In genomic region chr5:124338791-124339190, GRCm38 (mm10) we compare ENCODE assay signal across 12 mouse cellular contexts. TPM values are rescaled to one million over a fixed set of nuclear protein-coding genes. Genes with fewer than 3 reads are reported as not detected.
A peak's percentile ranks its signal among the peaks of the same experiment; 100 is the strongest.
DNase-seq lines count a peak whose midpoint lies in the region; ATAC-seq and TF ChIP-seq lines count a peak whose summit lies in the region.
"Had no signal": no experiment of that assay in that cellular context is flagged by ENCODE, and none has a peak within 500 bp of the region (broad histone marks: within the 10 kb centered on the region; RNA-seq: fewer than 3 reads in every experiment).

No protein-coding gene starts in this region.

- DNase-seq in cerebellum, postnatal 4 days (ENCODE audit: low spot score in 2 of 2) = no peak
- DNase-seq in embryonic facial prominence, embryonic 10.5 days (ENCODE audit: low spot score) = no peak
- DNase-seq in kidney, adult 18-20 months = no peak
- no peak for DNase-seq in adrenal gland, postnatal 4 days (ENCODE audit: low spot score in 2 of 2)
- no peak for DNase-seq in embryo, embryonic 9.5 days (ENCODE audit: extremely low spot score)
- DNase-seq: lung, postnatal 36 days; thymus, postnatal 14 days had no signal

- 89% methylated on average over 8 of the region's 8 CpGs for WGBS in embryonic facial prominence, embryonic 10.5 days
- WGBS in hindbrain, embryonic 15.5 days = 79% methylated on average over 8 of the region's 8 CpGs

- H3K9me3 ChIP-seq in E14TG2a.4 (ENCODE audit: low read length) = no peaks in the 10 kb centered on the region
- no peaks in the 10 kb centered on the region for H3K9me3 ChIP-seq in embryonic facial prominence, embryonic 10.5 days
- H3K9me3 ChIP-seq in hindbrain, embryonic 15.5 days = no peaks in the 10 kb centered on the region
- H3K9me3 ChIP-seq: liver, embryonic 12.5 days had no signal

- peaks cover 68% of the 10 kb centered on the region for H3K36me3 ChIP-seq in E14TG2a.4 (ENCODE audit: insufficient read depth, low read length)
- peaks cover 19% of the 10 kb centered on the region for H3K36me3 ChIP-seq in embryonic facial prominence, embryonic 10.5 days (replicated peaks)
- no peaks in the 10 kb centered on the region for H3K36me3 ChIP-seq in hindbrain, embryonic 15.5 days

- no peak overlapping the region for H3K9ac ChIP-seq in hindbrain, embryonic 15.5 days
- H3K9ac ChIP-seq: liver, embryonic 12.5 days had no signal

- H3K27me3 ChIP-seq in E14TG2a.4 (ENCODE audit: insufficient read depth, low read length) = no peaks in the 10 kb centered on the region
- H3K27me3 ChIP-seq in embryonic facial prominence, embryonic 10.5 days (replicated peaks; ENCODE audit: low read depth, poor library complexity, severe bottlenecking) = no peaks in the 10 kb centered on the region
- no peaks in the 10 kb centered on the region for H3K27me3 ChIP-seq in hindbrain, embryonic 15.5 days
- H3K27me3 ChIP-seq: liver, embryonic 12.5 days had no signal

- H3K4me3 ChIP-seq in E14TG2a.4 (replicated peaks; ENCODE audit: low read length) = peak overlapping the region; percentile 26; the same call in 1 of the 2 replicates
- no peak overlapping the region for H3K4me3 ChIP-seq in embryonic facial prominence, embryonic 10.5 days
- H3K4me3 ChIP-seq in hindbrain, embryonic 15.5 days = no peak overlapping the region
- H3K4me3 ChIP-seq: liver, embryonic 12.5 days had no signal

- no peak overlapping the region for H3K4me2 ChIP-seq in hindbrain, embryonic 15.5 days
- H3K4me2 ChIP-seq: liver, embryonic 12.5 days had no signal

- peak; percentile 65; the same call in 1 of the 2 replicates for ATAC-seq in cerebellum, adult (ENCODE audit: insufficient number of reproducible peaks, low FRiP score, low TSS enrichment)
- ATAC-seq in hindbrain, embryonic 15.5 days (ENCODE audit: low FRiP score, low read depth) = no peak
- ATAC-seq: intestine, postnatal 0 days; liver, embryonic 12.5 days had no signal

- TF ChIP-seq CTCF in E14TG2a.4 (conservative IDR thresholded peaks at IDR 0.05; ENCODE audit: low read length) = no peak

- H3K4me1 ChIP-seq in E14TG2a.4 (replicated peaks; ENCODE audit: low read depth, low read length) = peaks cover 37% of the 10 kb centered on the region
- H3K4me1 ChIP-seq in embryonic facial prominence, embryonic 10.5 days = peaks cover 34% of the 10 kb centered on the region
- H3K4me1 ChIP-seq in hindbrain, embryonic 15.5 days (replicated peaks) = peaks cover 25% of the 10 kb centered on the region

- peak overlapping the region; percentile 30 for H3K27ac ChIP-seq in embryonic facial prominence, embryonic 10.5 days (replicated peaks)
- H3K27ac ChIP-seq in hindbrain, embryonic 15.5 days (replicated peaks) = peak overlapping the region; percentile 31
- H3K27ac ChIP-seq: liver, embryonic 12.5 days had no signal

RNA-seq across cellular contexts. Expression of gene 2810006K23Rik, which starts 10.9 kb away (rescaled TPM):
- polyA plus RNA-seq in embryonic facial prominence, embryonic 10.5 days (2016; fragmentation: Nextera tagmentation; extraction: Ambion mirVana) = 20.9 and 25.2 TPM in 2 replicates
- polyA plus RNA-seq in hindbrain, embryonic 15.5 days (2015; fragmentation: Nextera tagmentation; extraction: Ambion mirVana) = 15.4 and 16.2 TPM in 2 replicates
- total RNA-seq in adrenal gland, postnatal 4 days (2021) = 10 to 100 TPM; 12.0 to 12.6 TPM

RNA-seq across cellular contexts. Expression of gene Mphosph9, which starts 11.0 kb away (rescaled TPM):
- 19.0 and 21.2 TPM in 2 replicates for polyA plus RNA-seq in embryonic facial prominence, embryonic 10.5 days (2016; fragmentation: Nextera tagmentation; extraction: Ambion mirVana)
- 10.8 and 11.4 TPM in 2 replicates for polyA plus RNA-seq in hindbrain, embryonic 15.5 days (2015; fragmentation: Nextera tagmentation; extraction: Ambion mirVana)
- total RNA-seq in adrenal gland, postnatal 4 days (2021) = 10 to 100 TPM; 10.4 to 11.7 TPM

RNA-seq across cellular contexts. Expression of gene Cdk2ap1, which starts 24.1 kb away (rescaled TPM):
- polyA plus RNA-seq in embryonic facial prominence, embryonic 10.5 days (2016; fragmentation: Nextera tagmentation; extraction: Ambion mirVana) = 72.0 and 78.0 TPM in 2 replicates
- 144 and 145 TPM in 2 replicates for polyA plus RNA-seq in hindbrain, embryonic 15.5 days (2015; fragmentation: Nextera tagmentation; extraction: Ambion mirVana)
- total RNA-seq in adrenal gland, postnatal 4 days (2021) = 100 to 1,000 TPM; 191 to 204 TPM
